Mouse (Mus musculus) duodenum, adult 2 months (tissue): ENCODE measurements around the gene Zfp59. TPM values are rescaled to one million over a fixed set of nuclear protein-coding genes. Genes with fewer than 3 reads are reported as not detected.

Experiments
- polyA plus RNA-seq: library from polyadenylated mRNA; depleted of rRNA; stranded (reverse); fragments of >200 nt; gene quantifications from 2 replicates; pipeline ENCODE4 v1.2.3, GENCODE M21; 2012; ENCODE audit warnings: low replicate concordance; rRNA removed

Zfp59 gene
- polyA plus RNA-seq, result 0.09 TPM in 1 of 2 replicates, not detected in the other

DNA sequence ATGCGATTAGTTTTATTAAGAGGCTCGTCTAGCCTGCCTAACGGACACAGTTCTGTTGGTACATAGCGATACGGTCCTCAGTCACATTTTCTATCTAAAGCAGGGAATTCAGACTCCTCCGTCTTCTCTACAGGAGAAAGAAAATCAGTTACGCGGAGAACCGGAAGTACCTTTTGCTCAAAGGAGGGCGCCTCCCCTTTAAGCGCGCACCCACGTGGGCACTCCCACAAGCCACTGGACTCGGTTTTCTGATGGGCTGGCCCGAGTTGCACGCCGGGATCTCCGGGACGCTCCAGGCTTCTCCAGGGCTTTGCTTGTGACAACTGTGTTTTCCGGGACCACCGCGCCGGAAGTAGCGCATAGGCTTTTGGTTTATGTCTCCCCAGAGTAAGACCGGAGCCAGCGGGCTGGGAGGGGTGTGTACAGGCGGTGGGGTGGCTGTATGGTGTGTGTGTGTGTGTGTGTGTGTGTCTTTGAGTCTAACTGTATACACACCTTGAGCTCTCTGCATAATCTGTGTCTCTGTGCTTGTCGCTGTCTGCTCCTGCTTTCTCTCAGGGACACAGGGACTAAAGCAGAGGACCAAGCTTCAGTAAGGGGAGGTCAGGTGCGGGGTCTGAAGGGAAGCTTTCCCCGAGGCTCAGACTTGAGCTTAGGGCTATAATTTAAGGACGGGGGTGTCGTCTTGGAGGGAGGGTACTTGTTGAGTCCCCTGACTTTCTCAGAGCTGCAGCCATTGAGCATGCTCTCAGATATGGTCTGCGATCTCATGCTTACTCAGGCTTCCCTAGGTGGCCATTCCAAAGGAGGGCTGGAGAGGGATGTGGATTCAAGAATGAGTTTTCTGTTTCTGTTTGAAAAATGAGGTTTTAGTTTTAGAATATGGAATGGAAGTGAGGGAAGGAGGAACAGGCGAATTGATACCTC lies at the start of gene Zfp59:
TSS of gene Zfp59 (plus strand) at position 285 of the 927 bp plus-strand sequence.

DNA sequence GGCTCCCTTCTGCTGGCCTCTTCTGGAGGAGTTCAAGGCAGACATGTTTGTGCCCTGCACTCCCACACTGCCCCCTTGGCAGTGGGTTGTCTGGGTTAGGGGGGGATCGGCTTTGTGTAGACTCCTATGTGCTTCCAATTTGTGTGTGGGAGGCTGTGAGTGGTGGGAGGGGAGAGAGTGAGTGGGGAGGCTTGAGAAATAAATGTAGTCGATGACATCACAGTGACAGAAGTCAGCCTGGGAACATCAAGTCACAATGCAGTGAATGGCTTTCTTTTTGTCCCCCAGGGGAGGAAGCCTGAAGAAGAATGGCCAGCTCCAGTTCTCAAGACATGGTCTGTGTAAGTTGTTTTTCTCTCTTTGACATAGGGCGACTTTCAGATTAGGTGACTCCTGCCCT lies 31.5 kb upstream of the Zfp59 start, which contains the start of gene Zfp626:
TSS of gene Zfp626 (plus strand) at position 301 of the 400 bp plus-strand sequence.

DNA sequence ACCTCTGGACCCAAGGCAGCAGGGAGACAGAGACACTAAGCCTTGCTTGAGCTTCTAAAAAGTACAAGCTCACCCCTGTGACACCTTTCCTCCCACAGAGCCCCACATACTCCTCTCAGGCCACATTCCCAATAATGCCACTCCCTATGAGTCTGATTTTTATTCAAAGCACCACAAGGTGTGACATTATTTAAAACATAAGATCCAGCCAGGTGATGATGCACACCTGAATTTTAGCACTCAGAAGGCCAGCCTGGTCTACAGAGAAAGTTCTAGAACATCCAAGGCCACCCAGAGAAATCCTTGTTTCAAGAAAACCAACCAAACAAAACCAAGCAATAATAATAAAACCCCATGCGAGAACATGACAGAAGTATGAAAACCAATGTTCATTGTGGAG lies 18.8 kb downstream of the Zfp59 start, which contains the start of gene Zfp607a:
TSS of gene Zfp607a (plus strand) at position 301 of the 400 bp plus-strand sequence.

Other genes starting within 250 kb of the Zfp59 start
- gene Akt2, start 247.1 kb upstream of the Zfp59 start, polyA plus RNA-seq, result 27.6 and 31.4 TPM in 2 replicates
- gene Ttc9b, start 184.7 kb upstream of the Zfp59 start, polyA plus RNA-seq, result 0.51 and 0.71 TPM in 2 replicates
- 20.3 and 23.1 TPM in 2 replicates for gene Map3k10, start 164.0 kb upstream of the Zfp59 start, polyA plus RNA-seq
- not detected in 2 replicates for gene Zfp607b, start 149.3 kb upstream of the Zfp59 start, polyA plus RNA-seq
- 0.34 and 0.52 TPM in 2 replicates for gene Zfp60, start 107.2 kb upstream of the Zfp59 start, polyA plus RNA-seq
- gene Zfp626, start 31.4 kb upstream of the Zfp59 start, polyA plus RNA-seq, result 0.07 and 0.08 TPM in 2 replicates
- gene Zfp607a, start 18.9 kb downstream of the Zfp59 start, polyA plus RNA-seq, result 0.08 and 0.18 TPM in 2 replicates
- 0.06 and 0.16 TPM in 2 replicates for gene Zfp974, start 90.9 kb downstream of the Zfp59 start, polyA plus RNA-seq
- 0.11 and 0.21 TPM in 2 replicates for gene Zfp780b, start 140.6 kb downstream of the Zfp59 start, polyA plus RNA-seq
- gene Zfp850, start 175.5 kb downstream of the Zfp59 start, polyA plus RNA-seq, result 0.07 and 0.09 TPM in 2 replicates
- gene Psmc4, start 211.5 kb downstream of the Zfp59 start, polyA plus RNA-seq, result 57.1 and 64.0 TPM in 2 replicates
- 1,470 and 3,417 TPM in 2 replicates for gene Fcgbp, start 232.6 kb downstream of the Zfp59 start, polyA plus RNA-seq